Mouse (Mus musculus): ENCODE measurements at regions not wholly inside any gene's neighbourhood (a gene's known extent, or its start where the extent isn't known, plus 50 kb on each side); places are given as distances from the start of the nearest gene placed in this dataset.

DNA sequence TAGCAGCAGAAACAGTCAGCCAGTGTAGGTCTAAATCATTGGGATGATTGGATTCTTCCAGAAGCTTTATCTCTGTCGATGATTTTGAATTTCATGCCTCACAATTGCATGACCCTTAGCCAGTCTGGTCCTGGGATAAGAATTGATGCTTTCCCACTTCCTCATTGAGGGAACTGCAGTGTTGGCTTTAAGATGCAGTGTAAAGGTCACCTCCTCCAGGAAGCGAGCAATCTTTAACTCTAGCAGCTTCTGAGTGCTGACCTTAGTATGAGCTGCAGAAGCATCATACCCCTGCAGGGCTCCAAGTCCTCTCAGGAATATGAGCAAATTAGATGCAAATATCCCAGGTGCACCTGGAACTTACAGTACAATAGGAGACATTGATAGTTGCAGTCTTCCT, 1132.2 kb upstream of the A1bg start:
- DNase-seq (ENCODE audit: low spot score in 2 of 2) = no peak

DNA sequence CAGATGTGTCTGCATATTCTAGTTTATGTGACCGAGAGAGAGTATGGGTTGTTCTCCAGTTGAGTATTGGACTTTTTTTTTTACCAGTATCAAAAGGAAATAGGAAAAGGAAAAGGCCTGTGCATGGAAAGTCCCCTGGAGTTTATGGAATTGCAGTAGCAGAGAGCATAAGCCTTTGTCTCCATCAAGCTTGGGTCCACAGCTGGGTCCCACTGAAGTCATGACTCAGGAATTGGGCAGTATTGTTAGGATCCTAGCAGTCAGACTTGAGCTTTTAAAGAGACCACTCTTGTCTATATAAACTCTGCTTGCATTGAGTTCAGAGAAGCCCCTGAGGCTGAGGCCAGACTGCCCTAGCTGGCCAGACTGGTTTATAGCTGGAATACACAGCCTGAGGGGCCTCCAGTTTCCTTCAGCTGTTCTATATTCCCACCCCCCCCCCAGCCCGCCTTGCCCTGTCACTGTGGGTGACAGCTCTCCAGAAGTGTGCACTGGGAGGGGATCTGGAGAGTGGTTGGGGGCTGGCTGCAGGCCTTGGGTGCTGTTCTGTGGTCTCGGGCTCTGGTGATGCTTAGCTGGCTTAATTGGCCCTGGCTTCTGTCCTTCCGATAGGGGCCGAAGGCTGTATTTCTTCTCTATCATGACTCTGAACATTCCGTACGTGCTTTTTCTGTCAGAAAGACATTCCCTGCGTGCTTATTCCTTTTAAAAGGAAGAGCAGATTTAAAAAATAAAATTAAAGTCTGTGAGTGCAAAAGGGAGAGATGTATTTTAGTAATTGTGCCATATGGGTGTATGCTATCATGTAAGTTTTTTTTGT, 1130.8 kb upstream of the A1bg start:
- DNase-seq (ENCODE audit: low spot score in 2 of 2) = no peak

DNA sequence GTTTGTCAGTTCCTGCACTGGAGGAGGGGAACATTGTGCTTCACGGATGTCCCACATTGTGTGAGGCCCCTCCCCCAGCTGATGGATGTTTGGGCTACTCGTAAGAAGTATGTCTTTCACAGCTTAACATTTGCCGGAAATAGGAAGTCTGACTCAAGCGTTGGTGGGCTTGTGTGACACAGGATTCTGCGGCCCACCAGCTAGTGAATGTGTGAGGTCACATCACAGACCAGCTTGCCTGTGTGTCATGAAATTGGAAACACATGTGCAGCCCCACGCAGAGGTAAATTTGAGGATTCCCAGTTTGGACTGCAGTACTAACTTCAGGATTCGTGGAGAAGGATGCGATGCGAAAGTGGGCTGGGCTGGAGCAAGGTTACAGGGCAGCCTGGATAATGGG, 1126.6 kb upstream of the A1bg start:
- no peak for DNase-seq (ENCODE audit: low spot score in 2 of 2)

DNA sequence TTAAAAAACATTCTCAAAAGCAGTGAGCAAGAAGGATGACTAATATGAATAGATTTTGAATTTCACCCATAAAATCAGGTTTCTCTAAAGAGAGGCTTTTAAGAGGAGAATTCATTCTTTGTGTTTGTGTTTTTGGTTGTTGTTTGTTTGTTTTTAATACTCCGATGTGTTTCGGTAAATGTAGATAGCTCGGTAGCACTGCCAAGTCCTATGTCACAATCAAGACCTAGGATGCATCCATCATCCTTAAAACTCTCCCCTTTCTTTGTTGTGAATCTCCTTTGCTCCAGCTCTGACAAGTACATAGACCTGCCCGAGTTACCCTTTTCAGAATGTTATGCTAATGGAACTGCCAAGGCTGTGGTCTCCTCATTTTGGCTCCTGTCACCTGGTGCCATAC, 1126.2 kb upstream of the A1bg start:
- no peak for DNase-seq (ENCODE audit: low spot score in 2 of 2)

DNA sequence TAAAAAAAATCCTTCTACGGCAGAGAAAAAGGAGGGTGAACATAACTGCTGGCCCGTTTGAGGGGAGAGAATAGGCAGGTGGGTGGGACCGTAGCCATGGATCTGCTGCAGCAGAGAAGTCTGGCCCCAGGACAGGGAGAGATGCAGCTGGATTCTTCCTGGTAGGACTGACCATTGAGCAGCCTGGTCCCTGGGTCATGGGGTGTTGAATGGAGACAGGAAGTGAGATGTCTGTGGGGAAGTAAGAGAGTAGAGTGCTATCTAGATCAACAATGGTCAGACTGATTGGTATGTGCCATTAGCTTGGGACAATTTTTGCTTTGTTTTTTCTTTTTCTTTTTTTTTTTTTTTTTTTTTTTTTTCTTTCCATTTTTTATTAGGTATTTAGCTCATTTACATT, 1123.5 kb upstream of the A1bg start:
- DNase-seq (ENCODE audit: low spot score in 2 of 2) = no peak

DNA sequence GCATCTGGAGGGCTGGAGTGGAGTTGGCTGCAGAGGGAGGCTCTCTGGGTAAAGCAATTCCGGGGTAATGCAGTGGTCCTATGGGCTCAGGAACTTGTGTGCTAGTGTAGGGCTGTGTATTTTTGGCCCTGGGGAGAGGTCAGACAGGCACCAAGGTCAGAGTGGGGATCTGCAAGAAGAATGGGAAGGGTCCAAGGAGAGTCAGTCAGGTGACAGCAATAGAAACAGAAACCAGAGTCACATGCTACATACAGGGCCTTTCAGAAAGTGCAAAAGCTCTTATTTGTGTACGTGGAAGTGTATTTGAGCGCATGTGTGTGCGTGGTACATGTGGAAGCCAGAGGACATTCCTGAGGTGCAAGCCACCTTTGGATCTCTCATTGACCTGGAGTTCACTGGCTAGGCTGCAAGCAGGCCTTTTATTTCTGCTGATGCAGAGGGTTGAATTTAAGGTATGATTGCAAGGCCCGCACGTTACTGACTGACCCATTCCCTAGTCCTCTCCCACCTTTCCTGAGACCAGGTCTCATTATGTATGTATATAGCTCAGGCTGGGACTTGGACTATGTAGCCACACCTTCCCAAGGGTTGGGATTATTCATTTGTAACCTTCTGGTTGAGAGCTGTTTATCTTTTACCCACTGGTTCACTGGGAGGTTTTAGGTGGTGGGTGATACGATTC, 1122.0 kb upstream of the A1bg start:
- no peak for DNase-seq (ENCODE audit: low spot score in 2 of 2)

DNA sequence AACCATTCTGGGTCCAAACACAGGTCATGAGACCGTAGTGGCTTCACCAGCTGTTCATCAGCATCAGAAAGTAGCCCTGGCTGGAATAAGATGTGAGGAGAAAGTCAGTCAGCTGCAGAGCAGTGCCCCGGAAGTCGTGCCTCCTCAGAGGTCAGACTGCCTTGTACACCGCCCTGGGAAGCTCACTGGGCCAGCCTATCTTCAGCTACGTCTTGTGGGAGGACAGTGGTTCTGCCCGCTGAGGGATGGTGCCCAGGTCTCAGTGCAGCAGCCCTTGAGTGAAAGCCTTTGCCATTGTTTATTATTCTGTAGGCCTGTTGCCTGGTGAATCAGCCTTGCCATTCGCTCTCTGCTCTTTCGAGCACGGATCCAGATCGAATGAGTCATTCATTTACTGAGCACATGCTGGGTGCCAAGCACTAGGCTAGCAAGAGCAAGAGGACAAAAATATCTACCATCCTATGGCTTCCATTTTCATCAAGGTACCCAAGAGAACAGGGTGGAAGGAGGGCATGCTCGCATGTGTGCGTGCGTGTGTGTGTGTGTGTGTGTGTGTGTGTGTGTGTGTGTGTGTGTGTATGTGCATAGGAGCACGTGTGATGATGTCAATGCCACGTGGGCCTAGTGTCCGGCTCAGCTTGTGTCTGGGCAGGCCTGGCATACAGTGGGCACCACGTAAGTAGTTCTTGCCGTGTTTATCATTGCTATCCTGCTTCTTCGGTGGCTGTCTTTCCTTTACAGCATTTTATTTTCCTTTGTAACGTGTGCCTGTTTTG, 1121.0 kb upstream of the A1bg start:
- DNase-seq (ENCODE audit: low spot score in 2 of 2) = no peak

DNA sequence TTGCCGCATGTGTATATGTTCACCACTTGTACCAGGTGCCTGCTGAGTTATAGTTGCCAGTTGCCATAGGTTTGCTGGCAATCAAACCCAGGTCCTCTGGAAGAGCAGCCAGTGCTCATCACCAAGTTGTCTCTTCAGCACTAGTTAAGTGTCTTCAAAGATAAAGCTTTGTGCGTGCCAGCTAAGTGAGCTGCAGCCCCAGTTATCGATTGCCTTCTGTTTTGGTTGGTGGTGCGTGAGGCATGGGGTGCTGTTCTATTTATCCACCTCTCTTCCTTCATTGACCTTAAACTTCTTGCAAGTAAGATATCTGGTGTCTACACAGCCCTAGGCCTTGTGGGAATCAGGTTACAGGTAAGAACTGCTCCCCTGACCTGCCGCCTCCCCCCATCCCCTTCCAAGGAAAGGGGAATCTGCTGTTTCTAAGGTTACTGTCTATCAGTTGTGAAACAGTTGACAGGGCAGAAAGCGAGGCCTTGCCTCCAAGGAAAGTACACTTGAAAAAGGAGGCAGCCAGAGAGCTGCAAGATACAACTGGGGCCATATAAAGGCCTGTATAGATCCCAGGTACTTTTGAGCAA, 1120.2 kb upstream of the A1bg start:
- DNase-seq (ENCODE audit: low spot score in 2 of 2) = no peak

Measured in frontal cortex, postnatal 10 days (tissue).